Mouse (Mus musculus): ENCODE data around the gene Tmem128. TPM values are rescaled to one million over a fixed set of nuclear protein-coding genes. Genes with fewer than 3 reads are reported as not detected.

The Tmem128 gene
- total RNA-seq (2012; rRNA removed), result 76.4 and 78.9 TPM in 2 replicates
- polyA plus RNA-seq (2012; ENCODE audit: insufficient read depth in 1 of 2, insufficient read length in 2 of 2, low read depth in 1 of 2, low replicate concordance in 2 of 2, missing spikeins in 1 of 2), result 10 to 100 TPM in 1 of 2 experiments, not detected in 1; 55.9 TPM

- peak; percentile 86 for DNase-seq (ENCODE audit: low read depth, low spot score)
- Histone ChIP-seq H3K27ac (ENCODE audit: control insufficient read depth, low read depth, low read length) (peak within 1 kb of the TSS; percentile 87), H3K4me3 (ENCODE audit: control insufficient read depth in 1 of 2, insufficient read depth in 1 of 2, low read depth in 2 of 2, low read length in 2 of 2) (peak within 1 kb of the TSS; percentile 75 to 88), H3K9me3 (replicated peaks; ENCODE audit: insufficient read depth, low read length) (no peaks in the 10 kb centered on the region), H3K9ac (ENCODE audit: control insufficient read depth, low read depth, low read length, poor library complexity, severe bottlenecking) (peak within 1 kb of the TSS; percentile 85), H3K4me1 (ENCODE audit: control insufficient read depth in 1 of 2, insufficient read depth in 2 of 2, low read length in 2 of 2) (peaks cover 3 to 14% of the 10 kb centered on the region in 2 experiments; a peak in 3 of 4 replicates), H3K27me3 (ENCODE audit: control insufficient read depth in 1 of 2, insufficient read depth in 2 of 2, low read length in 2 of 2) (no peaks in the 10 kb centered on the region), H3K79me2 (ENCODE audit: control insufficient read depth, insufficient read depth, low read length, poor library complexity) (peaks cover 14% of the 10 kb centered on the region), H3K36me3 (ENCODE audit: control insufficient read depth in 1 of 2, insufficient read depth in 2 of 2, low read length in 2 of 2) (peaks cover 2 to 15% of the 10 kb centered on the region in 2 experiments)
- 0 out of 2 replicates have a peak, but pooled peaks have one; percentile 19 for TF ChIP-seq MYC (IDR thresholded peaks at IDR 0.05; ENCODE audit: low read depth, low read length)
- peak; percentile 49; the same call in 1 of the 2 replicates for TF ChIP-seq TCF12 (IDR thresholded peaks at IDR 0.05; ENCODE audit: low read depth, low read length)
- TF ChIP-seq ZC3H11A (IDR thresholded peaks at IDR 0.05; ENCODE audit: low read depth, low read length), result no peak
- TF ChIP-seq CTCF (IDR thresholded peaks at IDR 0.05 in 2 of 3, conservative IDR thresholded peaks at IDR 0.05 in 1 of 3; ENCODE audit: control insufficient read depth in 1 of 3, insufficient read depth in 1 of 3, low read depth in 2 of 3, low read length in 3 of 3, poor library complexity in 1 of 3, severe bottlenecking in 1 of 3), result no peak
- no peak for TF ChIP-seq GATA1 (IDR thresholded peaks at IDR 0.05; ENCODE audit: low read depth, low read length)
- peak; percentile 94 for TF ChIP-seq NELFE (IDR thresholded peaks at IDR 0.05; ENCODE audit: low read depth, low read length)
- peak; percentile 86 for TF ChIP-seq HCFC1 (IDR thresholded peaks at IDR 0.05; ENCODE audit: low read depth, low read length)
- no peak for TF ChIP-seq CHD1 (IDR thresholded peaks at IDR 0.05; ENCODE audit: low read depth, low read length)
- no peak for TF ChIP-seq USF2 (IDR thresholded peaks at IDR 0.05; ENCODE audit: borderline replicate concordance in 1 of 2, insufficient read depth in 1 of 2, low read depth in 1 of 2, low read length in 2 of 2)
- no peak for TF ChIP-seq CHD2 (IDR thresholded peaks at IDR 0.05; ENCODE audit: low read length)
- TF ChIP-seq RCOR1 (IDR thresholded peaks at IDR 0.05; ENCODE audit: low read depth, low read length), result no peak; the same call in 1 of the 2 replicates
- peak; percentile 67 for TF ChIP-seq ZMIZ1 (IDR thresholded peaks at IDR 0.05; ENCODE audit: low read depth, low read length)
- TF ChIP-seq SIN3A (IDR thresholded peaks at IDR 0.05; ENCODE audit: low read length), result peak; percentile 90
- TF ChIP-seq RAD21 (IDR thresholded peaks at IDR 0.05; ENCODE audit: low read depth, low read length), result no peak
- 0 out of 2 replicates have a peak, but pooled peaks have one; percentile 68 for TF ChIP-seq UBTF (IDR thresholded peaks at IDR 0.05; ENCODE audit: borderline replicate concordance, insufficient read depth, low read depth, low read length)
- peak; percentile 84 for TF ChIP-seq TBP (IDR thresholded peaks at IDR 0.05; ENCODE audit: low read depth, low read length)
- peak; percentile 38; the same call in 1 of the 2 replicates for TF ChIP-seq E2F4 (IDR thresholded peaks at IDR 0.05; ENCODE audit: borderline replicate concordance, low read depth, low read length)
- peak; percentile 92 for TF ChIP-seq POLR2AphosphoS2 (IDR thresholded peaks at IDR 0.05; ENCODE audit: low read length)
- TF ChIP-seq POLR2A (IDR thresholded peaks at IDR 0.05; ENCODE audit: control insufficient read depth in 1 of 2, insufficient read depth in 1 of 2, low read depth in 1 of 2, low read length in 2 of 2, poor library complexity in 1 of 2), result peak; percentile 97 to 98
- peak; percentile 29; the same call in 1 of the 2 replicates for TF ChIP-seq MAX (IDR thresholded peaks at IDR 0.05; ENCODE audit: low read length)
- TF ChIP-seq KAT2A (conservative IDR thresholded peaks at IDR 0.05; ENCODE audit: low read depth, low read length), result peak; percentile 41; the same call in 1 of the 2 replicates
- TF ChIP-seq ETS1 (IDR thresholded peaks at IDR 0.05; ENCODE audit: low read depth, low read length), result peak; percentile 38; the same call in 1 of the 2 replicates
- no peak for TF ChIP-seq EP300 (IDR thresholded peaks at IDR 0.05; ENCODE audit: low read depth in 1 of 2, low read length in 2 of 2)
- TF ChIP-seq MAFK (IDR thresholded peaks at IDR 0.05; ENCODE audit: borderline replicate concordance, low read depth, low read length), result no peak
- TF ChIP-seq MXI1 (IDR thresholded peaks at IDR 0.05; ENCODE audit: low read depth, low read length), result peak; percentile 61; the same call in 1 of the 2 replicates
- no peak for TF ChIP-seq GABPA (IDR thresholded peaks at IDR 0.05; ENCODE audit: low read depth, low read length)
- TF ChIP-seq ELF1 (IDR thresholded peaks at IDR 0.05; ENCODE audit: low read depth, low read length), result peak; percentile 82
These were observed at the start of gene Tmem128 for GRCm38 (mm10) chr5:38260107-38260682. Gene Tmem128, plus strand, starts transcription at chr5:38260185.

All from MEL (cell line).